Mouse (Mus musculus) G1E (cell line): Measurements from ENCODE around the gene Wfdc6b.

ENCODE experiments used
- CTCF ChIP-seq: IDR thresholded peaks from 2 replicates; pipeline ENCODE4 v1.5.1; 2012; ENCODE audit warnings: low read depth, low read length, inconsistent platforms, mixed read lengths
- GATA1 ChIP-seq: IDR thresholded peaks from 2 replicates; pipeline ENCODE4 v1.6.1; 2012; ENCODE audit warnings: borderline replicate concordance, low read length, inconsistent platforms, mixed read lengths
- POLR2AphosphoS5 ChIP-seq: IDR thresholded peaks from 2 replicates; pipeline ENCODE4 v1.6.1; 2012; ENCODE audit warnings: low read depth, low read length, inconsistent platforms; ENCODE audit not compliant: insufficient replicate concordance
- TAL1 ChIP-seq: conservative IDR thresholded peaks from 2 replicates; pipeline ENCODE4 v1.6.1; 2012; ENCODE audit warnings: low read depth, low read length, inconsistent platforms, mixed read lengths

DNA sequence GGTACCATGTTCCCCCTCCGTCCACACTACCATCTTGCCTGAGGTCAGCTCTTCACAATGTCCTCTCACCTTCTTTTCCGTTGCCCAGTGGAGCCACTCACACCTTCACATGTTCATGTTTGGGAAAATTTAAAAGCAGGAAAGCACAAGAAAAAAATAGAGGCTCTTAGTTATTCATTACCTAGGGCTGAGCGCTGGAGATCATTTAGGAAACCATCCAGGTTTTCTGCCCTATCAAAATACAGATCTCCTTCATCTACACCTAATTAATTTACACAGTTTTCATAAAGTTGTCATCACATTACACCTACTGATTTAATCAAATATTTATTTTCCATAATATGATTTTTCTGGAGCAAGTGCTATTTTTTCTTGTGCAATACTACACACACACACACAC is 25.4 kb downstream of the Wfdc6b start, which contains the start of gene Wfdc16:
- TF ChIP-seq CTCF (no peak), POLR2AphosphoS5 (no peak), GATA1 (no peak), TAL1 (no peak)
